Mouse (Mus musculus): ENCODE results near the gene Brd7. TPM values are rescaled to one million over a fixed set of nuclear protein-coding genes. Genes with fewer than 3 reads are reported as not detected.

Brd7 gene
- total and polyA plus RNA-seq, 3 experiments = 31.9 to 106 (median 46.3) TPM

GRCm38 (mm10) chr8:88330816-88331215 lies 31.2 kb downstream of the Brd7 start:
- no peak for DNase-seq (ENCODE audit: extremely low read depth)
- Histone ChIP-seq H3K4me2 (ENCODE audit: insufficient read depth, low read depth, poor library complexity, severe bottlenecking) (no peak overlapping the region), H3K4me1 (ENCODE audit: control insufficient read depth in 1 of 2, insufficient read depth in 2 of 2) (no peaks in the 10 kb centered on the region), H3K79me2 (replicated peaks; ENCODE audit: control insufficient read depth, extremely low read depth, insufficient read depth, poor library complexity, severe bottlenecking) (no peaks in the 10 kb centered on the region; the same call in 1 of the 2 replicates), H3K9ac (ENCODE audit: insufficient read depth, low read depth) (no peak overlapping the region), H3K27ac (ENCODE audit: insufficient read depth, low read depth) (no peak overlapping the region), H3K9me3 (replicated peaks; ENCODE audit: low read length) (no peaks in the 10 kb centered on the region), H3K4me3 (replicated peaks in 1 of 3; ENCODE audit: low read depth in 2 of 3, low read length in 2 of 3, poor library complexity in 1 of 3) (no peak overlapping the region), H3K27me3 (replicated peaks) (no peaks in the 10 kb centered on the region), H3K36me3 (replicated peaks in 1 of 2; ENCODE audit: control insufficient read depth in 1 of 2, insufficient read depth in 1 of 2, low read length in 1 of 2) (peaks cover 75 to 97% of the 10 kb centered on the region in 2 experiments)
- no peak for TF ChIP-seq NELFE (IDR thresholded peaks at IDR 0.05; ENCODE audit: low read depth, low read length)
- TF ChIP-seq RAD21 (IDR thresholded peaks at IDR 0.05; ENCODE audit: low read depth, low read length) = no peak
- TF ChIP-seq RCOR1 (conservative IDR thresholded peaks at IDR 0.05; ENCODE audit: low read depth, low read length) = no peak
- peak; percentile 72 for TF ChIP-seq ZNF384 (IDR thresholded peaks at IDR 0.05; ENCODE audit: low read depth, low read length)
- no peak for TF ChIP-seq JUND (conservative IDR thresholded peaks at IDR 0.05; ENCODE audit: low read depth, low read length)
- TF ChIP-seq IRF4 (IDR thresholded peaks at IDR 0.05; ENCODE audit: low read depth, low read length) = no peak
- dilution Hi-C loops (cut with MboI; ENCODE audit: extremely low pct_ligation_motif_present, extremely low pct_unique_long_range_greater_than_20kb, low sequenced_read_pairs) = no loop called here
- in situ Hi-C loops (cut with MboI; ENCODE audit: low pct_ligation_motif_present, low pct_unique_long_range_greater_than_20kb, low sequenced_read_pairs) = no loop called here

GRCm38 (mm10) chr8:88328689-88329088 lies 33.3 kb downstream of the Brd7 start:
- H3K4me2 ChIP-seq (ENCODE audit: insufficient read depth, low read depth, poor library complexity, severe bottlenecking) = no peak overlapping the region
- no peak overlapping the region for H3K9ac ChIP-seq (ENCODE audit: insufficient read depth, low read depth)
- H3K27me3 ChIP-seq (replicated peaks) = no peaks in the 10 kb centered on the region
- no peak for DNase-seq (ENCODE audit: extremely low read depth)
- dilution Hi-C loops (cut with MboI; ENCODE audit: extremely low pct_ligation_motif_present, extremely low pct_unique_long_range_greater_than_20kb, low sequenced_read_pairs) = no loop called here
- H3K4me3 ChIP-seq (replicated peaks in 1 of 3; ENCODE audit: low read depth in 2 of 3, low read length in 2 of 3, poor library complexity in 1 of 3) = no peak overlapping the region
- in situ Hi-C loops (cut with MboI; ENCODE audit: low pct_ligation_motif_present, low pct_unique_long_range_greater_than_20kb, low sequenced_read_pairs) = no loop called here
- peaks cover 83 to 98% of the 10 kb centered on the region in 2 experiments for H3K36me3 ChIP-seq (replicated peaks in 1 of 2; ENCODE audit: control insufficient read depth in 1 of 2, insufficient read depth in 1 of 2, low read length in 1 of 2)
- no peaks in the 10 kb centered on the region for H3K9me3 ChIP-seq (replicated peaks; ENCODE audit: low read length)
- H3K27ac ChIP-seq (ENCODE audit: insufficient read depth, low read depth) = no peak overlapping the region
- no peaks in the 10 kb centered on the region for H3K79me2 ChIP-seq (replicated peaks; ENCODE audit: control insufficient read depth, extremely low read depth, insufficient read depth, poor library complexity, severe bottlenecking)
- H3K4me1 ChIP-seq (ENCODE audit: control insufficient read depth in 1 of 2, insufficient read depth in 2 of 2) = no peaks in the 10 kb centered on the region
- no peak for TF ChIP-seq POLR2AphosphoS2 (IDR thresholded peaks at IDR 0.05; ENCODE audit: low read depth, low read length)
- TF ChIP-seq BHLHE40 (IDR thresholded peaks at IDR 0.05; ENCODE audit: low read depth, low read length) = no peak
- TF ChIP-seq MAZ (IDR thresholded peaks at IDR 0.05; ENCODE audit: low read depth, low read length) = no peak
- TF ChIP-seq ETS1 (conservative IDR thresholded peaks at IDR 0.05; ENCODE audit: low read depth, low read length) = no peak
- no peak for TF ChIP-seq CTCF (conservative IDR thresholded peaks at IDR 0.05 in 1 of 2, IDR thresholded peaks at IDR 0.05 in 1 of 2; ENCODE audit: low read depth in 2 of 2, low read length in 2 of 2)
- no peak for TF ChIP-seq SMC3 (IDR thresholded peaks at IDR 0.05; ENCODE audit: low read depth, low read length)
- no peak for TF ChIP-seq E2F4 (IDR thresholded peaks at IDR 0.05; ENCODE audit: insufficient replicate concordance, low read depth, low read length)
- TF ChIP-seq POLR2A (IDR thresholded peaks at IDR 0.05; ENCODE audit: low read depth, low read length) = no peak
- no peak for TF ChIP-seq MYC (IDR thresholded peaks at IDR 0.05; ENCODE audit: low read depth, low read length)
- no peak for TF ChIP-seq ELF1 (IDR thresholded peaks at IDR 0.05; ENCODE audit: low read depth, low read length)
- TF ChIP-seq SIN3A (IDR thresholded peaks at IDR 0.05; ENCODE audit: low read length) = no peak
